13 mouse cellular contexts compared by ENCODE assay signal in the genomic region with DNA sequence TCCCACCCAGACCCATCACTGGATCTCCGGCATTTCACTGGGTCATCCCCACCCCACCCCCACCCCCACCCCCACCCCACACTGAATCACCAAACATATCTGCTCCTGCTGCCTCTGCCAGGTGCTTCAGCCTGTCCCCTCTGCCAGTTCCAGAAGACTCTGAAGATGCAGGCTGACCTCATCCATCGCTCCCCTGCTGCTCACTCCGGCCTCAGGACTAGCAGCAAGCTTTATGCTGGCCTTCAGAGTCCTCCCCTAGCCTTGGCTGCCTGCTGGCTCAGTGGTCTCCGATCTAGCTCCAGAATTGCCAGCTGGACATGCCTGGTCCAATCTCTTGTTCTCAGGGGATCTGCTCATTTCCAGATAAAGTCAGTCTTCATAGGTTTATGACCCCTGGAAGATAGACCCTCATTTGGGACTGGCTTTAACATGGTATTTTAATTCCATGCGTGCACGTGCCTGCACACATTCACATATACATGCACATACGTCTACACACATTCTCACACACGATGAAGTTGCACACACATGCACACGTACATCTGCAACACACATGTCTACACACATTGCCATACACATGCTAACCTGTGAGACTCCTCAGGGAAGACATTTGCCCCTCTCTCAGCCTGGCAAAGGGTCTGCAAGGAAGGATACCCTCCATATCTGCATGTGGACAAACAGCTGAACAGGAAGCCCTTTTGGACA. TPM values are rescaled to one million over a fixed set of nuclear protein-coding genes. Genes with fewer than 3 reads are reported as not detected.
DNase-seq lines count a peak whose midpoint lies in the region; ATAC-seq lines count a peak whose summit lies in the region.
"Had no signal": no experiment of that assay in that cellular context is flagged by ENCODE, and none has a peak within 500 bp of the region (broad histone marks: within the 10 kb centered on the region; RNA-seq: fewer than 3 reads in every experiment).

No protein-coding gene starts in this region.

- peak; percentile 61 for DNase-seq in neural tube, embryonic 11.5 days (ENCODE audit: low spot score)
- no peak for DNase-seq in neural tube, embryonic 10.5 days (ENCODE audit: extremely low spot score, low spot score)
- DNase-seq in midbrain, embryonic 11.5 days (ENCODE audit: low spot score, missing footprints): peak; percentile 92
- DNase-seq in urinary bladder, postnatal 36 days (ENCODE audit: low spot score in 2 of 2): no peak
- no peak for DNase-seq in right cerebral cortex, postnatal 10 days (ENCODE audit: low spot score in 2 of 2)
- DNase-seq: gastrocnemius, postnatal 36 days had no signal

- WGBS in neural tube, embryonic 11.5 days: 39% methylated on average over 9 of the region's 9 CpGs
- 43% methylated on average over 8 of the region's 9 CpGs for WGBS in hindbrain, embryonic 12.5 days
- 35% methylated on average over 9 of the region's 9 CpGs for WGBS in midbrain, embryonic 11.5 days

- no peaks in the 10 kb centered on the region for H3K27me3 ChIP-seq in neural tube, embryonic 11.5 days (ENCODE audit: control insufficient read depth, insufficient read depth, low read length)
- no peaks in the 10 kb centered on the region for H3K27me3 ChIP-seq in hindbrain, embryonic 12.5 days
- H3K27me3 ChIP-seq in midbrain, embryonic 11.5 days (ENCODE audit: control insufficient read depth, insufficient read depth, low read length): no peaks in the 10 kb centered on the region

- no peaks in the 10 kb centered on the region for H3K9me3 ChIP-seq in neural tube, embryonic 11.5 days (ENCODE audit: control insufficient read depth, low read length)
- no peaks in the 10 kb centered on the region for H3K9me3 ChIP-seq in hindbrain, embryonic 12.5 days (replicated peaks)
- H3K9me3 ChIP-seq in midbrain, embryonic 11.5 days (ENCODE audit: control insufficient read depth, low read length): no peaks in the 10 kb centered on the region
- H3K9me3 ChIP-seq: embryonic facial prominence, embryonic 15.5 days had no signal

- H3K9ac ChIP-seq in neural tube, embryonic 11.5 days (ENCODE audit: low read length): peak overlapping the region; percentile 61
- H3K9ac ChIP-seq in hindbrain, embryonic 12.5 days: peak overlapping the region; percentile 57
- peak overlapping the region; percentile 47 for H3K9ac ChIP-seq in midbrain, embryonic 11.5 days (ENCODE audit: low read length)
- H3K9ac ChIP-seq: embryonic facial prominence, embryonic 15.5 days; liver, embryonic 14.5 days had no signal

- ATAC-seq in neural tube, embryonic 11.5 days (ENCODE audit: insufficient read depth, low FRiP score, low TSS enrichment): no peak; the same call in 1 of the 2 replicates
- peak; percentile 17 for ATAC-seq in hindbrain, embryonic 12.5 days (ENCODE audit: low FRiP score)
- ATAC-seq in midbrain, embryonic 11.5 days (ENCODE audit: low FRiP score): no peak; the same call in 1 of the 2 replicates
- ATAC-seq in CD4-positive, CD25-positive, alpha-beta regulatory T cell, adult 4 months: no peak
- no peak for ATAC-seq in megakaryocyte progenitor cell, adult 5-6 weeks (replicated peaks; ENCODE audit: poor library complexity)

- peak overlapping the region; percentile 96 for H3K27ac ChIP-seq in neural tube, embryonic 11.5 days (ENCODE audit: low read depth, low read length)
- peak overlapping the region; percentile 96 for H3K27ac ChIP-seq in hindbrain, embryonic 12.5 days
- peak overlapping the region; percentile 97 for H3K27ac ChIP-seq in midbrain, embryonic 11.5 days (ENCODE audit: low read depth, low read length)
- H3K27ac ChIP-seq: embryonic facial prominence, embryonic 15.5 days; liver, embryonic 14.5 days had no signal

- peaks cover 32% of the 10 kb centered on the region for H3K4me1 ChIP-seq in neural tube, embryonic 11.5 days (ENCODE audit: control insufficient read depth, insufficient read depth, low read length)
- H3K4me1 ChIP-seq in hindbrain, embryonic 12.5 days: peaks cover 49% of the 10 kb centered on the region
- peaks cover 44% of the 10 kb centered on the region for H3K4me1 ChIP-seq in midbrain, embryonic 11.5 days (ENCODE audit: control insufficient read depth, insufficient read depth, low read length)

- peak overlapping the region; percentile 30 for H3K4me2 ChIP-seq in neural tube, embryonic 11.5 days (ENCODE audit: low read depth)
- peak overlapping the region; percentile 44 for H3K4me2 ChIP-seq in hindbrain, embryonic 12.5 days (replicated peaks)
- H3K4me2 ChIP-seq in midbrain, embryonic 11.5 days: peak overlapping the region; percentile 17
- H3K4me2 ChIP-seq: embryonic facial prominence, embryonic 15.5 days had no signal

- no peaks in the 10 kb centered on the region for H3K36me3 ChIP-seq in neural tube, embryonic 11.5 days (ENCODE audit: control insufficient read depth, insufficient read depth, low read length)
- no peaks in the 10 kb centered on the region for H3K36me3 ChIP-seq in hindbrain, embryonic 12.5 days
- no peaks in the 10 kb centered on the region for H3K36me3 ChIP-seq in midbrain, embryonic 11.5 days (ENCODE audit: control insufficient read depth, insufficient read depth, low read length)
- H3K36me3 ChIP-seq: embryonic facial prominence, embryonic 15.5 days had no signal

- H3K4me3 ChIP-seq in neural tube, embryonic 11.5 days (ENCODE audit: low read depth, low read length): no peak overlapping the region
- peak overlapping the region; percentile 17; the same call in 1 of the 2 replicates for H3K4me3 ChIP-seq in hindbrain, embryonic 12.5 days
- H3K4me3 ChIP-seq in midbrain, embryonic 11.5 days (ENCODE audit: low read depth, low read length): peak overlapping the region; percentile 16; the same call in 1 of the 2 replicates
- H3K4me3 ChIP-seq: embryonic facial prominence, embryonic 15.5 days had no signal

RNA-seq across cellular contexts. Expression of gene Cryba4, which starts 14.3 kb away (rescaled TPM):
- polyA plus RNA-seq in neural tube, embryonic 11.5 days (2014; fragmentation: Nextera tagmentation; extraction: Ambion mirVana): 0.53 and 1.3 TPM in 2 replicates
- polyA plus RNA-seq in hindbrain, embryonic 12.5 days (2016; fragmentation: Nextera tagmentation; extraction: Ambion mirVana): 1.8 and 2.3 TPM in 2 replicates
- polyA plus RNA-seq in midbrain, embryonic 11.5 days (2014; fragmentation: Nextera tagmentation; extraction: Ambion mirVana): 0.52 and 2.0 TPM in 2 replicates
- polyA plus RNA-seq in CD4-positive, CD25-positive, alpha-beta regulatory T cell, adult 4 months (2017; shearing (Covaris generic)): 1 to 10 TPM in 1 of 2 experiments, not detected in 1; 1.3 TPM
- not detected in 2 replicates for total RNA-seq in megakaryocyte progenitor cell, adult 5-6 weeks (2015)
- total RNA-seq in megakaryocyte progenitor cell, adult 5-6 weeks (2017): not detected in 2 replicates
- total RNA-seq: hematopoietic stem cell, adult 5-6 weeks; megakaryocyte-erythroid progenitor cell, adult 5-6 weeks had no signal

RNA-seq across cellular contexts. Expression of gene Crybb1, which starts 17.6 kb away (rescaled TPM):
- polyA plus RNA-seq in neural tube, embryonic 11.5 days (2014; fragmentation: Nextera tagmentation; extraction: Ambion mirVana): 0.53 and 0.90 TPM in 2 replicates
- 2.0 and 2.3 TPM in 2 replicates for polyA plus RNA-seq in hindbrain, embryonic 12.5 days (2016; fragmentation: Nextera tagmentation; extraction: Ambion mirVana)
- 0.29 and 0.84 TPM in 2 replicates for polyA plus RNA-seq in midbrain, embryonic 11.5 days (2014; fragmentation: Nextera tagmentation; extraction: Ambion mirVana)
- polyA plus RNA-seq in CD4-positive, CD25-positive, alpha-beta regulatory T cell, adult 4 months (2017; shearing (Covaris generic)): not detected
- not detected in 2 replicates for total RNA-seq in megakaryocyte progenitor cell, adult 5-6 weeks (2015)
- total RNA-seq in megakaryocyte progenitor cell, adult 5-6 weeks (2017): not detected in 2 replicates
- total RNA-seq: hematopoietic stem cell, adult 5-6 weeks; megakaryocyte-erythroid progenitor cell, adult 5-6 weeks had no signal

RNA-seq across cellular contexts. Expression of gene Tpst2, which starts 38.5 kb away (rescaled TPM):
- 28.6 and 30.0 TPM in 2 replicates for polyA plus RNA-seq in neural tube, embryonic 11.5 days (2014; fragmentation: Nextera tagmentation; extraction: Ambion mirVana)
- polyA plus RNA-seq in hindbrain, embryonic 12.5 days (2016; fragmentation: Nextera tagmentation; extraction: Ambion mirVana): 31.7 and 35.4 TPM in 2 replicates
- polyA plus RNA-seq in midbrain, embryonic 11.5 days (2014; fragmentation: Nextera tagmentation; extraction: Ambion mirVana): 29.3 and 33.5 TPM in 2 replicates
- 10 to 100 TPM; 58.0 to 61.9 TPM for polyA plus RNA-seq in CD4-positive, CD25-positive, alpha-beta regulatory T cell, adult 4 months (2017; shearing (Covaris generic))
- total RNA-seq in megakaryocyte progenitor cell, adult 5-6 weeks (2015): 22.6 and 29.6 TPM in 2 replicates
- total RNA-seq in megakaryocyte progenitor cell, adult 5-6 weeks (2017): 31.4 and 45.3 TPM in 2 replicates

Comparison
In these comparisons a context has a peak if more than half of its experiments do, and no peak if none do; other contexts are left out.
1. DNase-seq: peak in neural tube, embryonic 11.5 days (single experiment) and midbrain, embryonic 11.5 days (single experiment); none in neural tube, embryonic 10.5 days (single experiment), urinary bladder, postnatal 36 days (0 of 2) and right cerebral cortex, postnatal 10 days (0 of 2).
2. Peak in every context shown above with its lines, with median percentiles within 50 percentile points of each other: H3K27ac ChIP-seq, H3K4me2 ChIP-seq and H3K9ac ChIP-seq.